ENCODE assay signal across 10 mouse cellular contexts in the genomic region with DNA sequence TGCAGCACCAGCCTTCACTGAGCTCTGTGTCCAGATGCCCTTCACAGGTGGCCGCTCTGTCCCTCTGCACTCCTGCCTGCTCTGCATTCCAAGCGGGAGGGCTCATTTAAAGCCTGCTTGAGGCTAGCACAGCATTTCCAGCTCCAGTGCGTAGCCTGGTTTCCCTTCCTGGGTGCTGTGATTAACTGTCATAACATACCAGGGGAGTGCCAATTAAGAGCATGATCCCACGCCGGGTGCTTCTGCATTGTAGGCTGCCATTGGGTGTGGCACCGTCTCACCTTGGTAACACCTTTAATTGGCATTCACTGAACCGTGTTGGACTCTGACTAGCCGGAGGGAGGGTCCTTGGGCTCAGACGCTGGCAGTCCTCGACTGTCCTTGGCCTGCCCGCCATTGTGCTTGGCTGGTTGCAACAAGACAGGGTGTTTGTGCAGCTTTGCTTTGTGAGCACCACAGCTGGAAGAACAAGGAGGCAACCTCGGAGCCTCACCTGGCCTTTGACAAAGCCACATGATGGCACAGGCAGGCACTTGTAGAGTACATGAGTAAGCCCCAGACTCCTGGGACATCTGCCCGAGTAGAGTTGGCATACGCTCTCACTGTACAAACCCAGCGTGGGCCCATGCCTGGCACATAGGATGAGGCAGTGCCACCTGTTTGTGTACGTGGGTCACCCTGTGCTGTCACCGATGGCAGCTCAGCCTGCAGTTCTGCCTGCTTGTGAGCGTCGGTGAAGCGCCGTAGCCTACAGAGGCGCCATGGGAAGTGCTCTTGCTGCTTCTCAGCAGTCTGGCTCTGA. TPM values are rescaled to one million over a fixed set of nuclear protein-coding genes. Genes with fewer than 3 reads are reported as not detected.
DNase-seq lines count a peak whose midpoint lies in the region; ATAC-seq and TF ChIP-seq lines count a peak whose summit lies in the region.
"Had no signal": no experiment of that assay in that cellular context is flagged by ENCODE, and none has a peak within 500 bp of the region (broad histone marks: within the 10 kb centered on the region; RNA-seq: fewer than 3 reads in every experiment).

No protein-coding gene starts in this region.

- peak overlapping the region; percentile 14; the same call in 1 of the 2 replicates for H3K9ac ChIP-seq in kidney, embryonic 16.5 days (replicated peaks; ENCODE audit: low read length)
- H3K9ac ChIP-seq in stomach, embryonic 14.5 days (replicated peaks; ENCODE audit: low read depth, low read length), result no peak overlapping the region

- no peak overlapping the region for H3K4me2 ChIP-seq in kidney, embryonic 16.5 days (replicated peaks; ENCODE audit: low read depth, low read length)
- H3K4me2 ChIP-seq in stomach, embryonic 14.5 days (replicated peaks; ENCODE audit: low read depth, low read length), result no peak overlapping the region

- no peaks in the 10 kb centered on the region for H3K27me3 ChIP-seq in kidney, embryonic 16.5 days (ENCODE audit: insufficient read depth, low read length)
- no peaks in the 10 kb centered on the region for H3K27me3 ChIP-seq in stomach, embryonic 14.5 days (ENCODE audit: control insufficient read depth, insufficient read depth, low read length)

- intact Hi-C loops in gastrocnemius, adult 2 months (cut with DNase I), result no loop called here
- intact Hi-C loops in gastrocnemius, postnatal 36 days (cut with DNase I), result no loop called here

- ATAC-seq in kidney, embryonic 16.5 days (ENCODE audit: low FRiP score, low TSS enrichment), result peak; percentile 79
- ATAC-seq in stomach, embryonic 14.5 days (ENCODE audit: insufficient number of reproducible peaks, insufficient read depth, low FRiP score, low read depth), result no peak
- ATAC-seq in granulocyte monocyte progenitor cell, adult 5-6 weeks (replicated peaks; ENCODE audit: poor library complexity, severe bottlenecking), result no peak

- no peaks in the 10 kb centered on the region for H3K36me3 ChIP-seq in kidney, embryonic 16.5 days (ENCODE audit: insufficient read depth, low read length)
- H3K36me3 ChIP-seq in stomach, embryonic 14.5 days (ENCODE audit: control insufficient read depth, insufficient read depth, low read length), result 0 out of 2 replicates have a peak, but pooled peaks cover 3% of the 10 kb centered on the region

- DNase-seq in gastrocnemius, adult 2 months, result no peak
- DNase-seq in gastrocnemius, postnatal 36 days, result no peak
- DNase-seq in right cerebral cortex, postnatal 10 days (ENCODE audit: low spot score in 2 of 2), result peak; percentile 61 to 63
- no peak for DNase-seq in right cerebral cortex, postnatal 4 days
- DNase-seq in adrenal gland, adult (ENCODE audit: inconsistent age in 2 of 2, low spot score in 1 of 2), result no peak
- DNase-seq: B cell, adult 2 months had no signal

- WGBS in kidney, embryonic 16.5 days, result 67% methylated on average over 22 of the region's 22 CpGs
- 83% methylated on average over 22 of the region's 22 CpGs for WGBS in stomach, embryonic 14.5 days

- no peak overlapping the region for H3K4me3 ChIP-seq in gastrocnemius, adult 2 months
- H3K4me3 ChIP-seq in kidney, embryonic 16.5 days (ENCODE audit: low read length), result no peak overlapping the region
- no peak overlapping the region for H3K4me3 ChIP-seq in stomach, embryonic 14.5 days (ENCODE audit: low read depth, low read length)

- H3K27ac ChIP-seq in gastrocnemius, adult 2 months, result peak overlapping the region; percentile 76
- peak overlapping the region; percentile 91 for H3K27ac ChIP-seq in kidney, embryonic 16.5 days (ENCODE audit: low read length)
- peak overlapping the region; percentile 61; the same call in 1 of the 2 replicates for H3K27ac ChIP-seq in stomach, embryonic 14.5 days (ENCODE audit: low read length)
- H3K27ac ChIP-seq: macrophage had no signal

- no peaks in the 10 kb centered on the region for H3K9me3 ChIP-seq in kidney, embryonic 16.5 days (ENCODE audit: low read length)
- H3K9me3 ChIP-seq in stomach, embryonic 14.5 days (ENCODE audit: control insufficient read depth, low read depth, low read length), result no peaks in the 10 kb centered on the region

- TF ChIP-seq CTCF in gastrocnemius, adult 2 months (IDR thresholded peaks at IDR 0.05), result no peak

- peaks cover 63% of the 10 kb centered on the region for H3K4me1 ChIP-seq in kidney, embryonic 16.5 days (ENCODE audit: insufficient read depth, low read length)
- peaks cover 60% of the 10 kb centered on the region for H3K4me1 ChIP-seq in stomach, embryonic 14.5 days (ENCODE audit: control insufficient read depth, insufficient read depth, low read length)

RNA-seq across cellular contexts. Expression of a gene that starts 57.4 kb away (rescaled TPM):
- not detected for total RNA-seq in gastrocnemius, adult 2 months (2021)
- not detected for total RNA-seq in gastrocnemius, postnatal 36 days (2021)
- 6.4 and 7.6 TPM in 2 replicates for polyA plus RNA-seq in kidney, embryonic 16.5 days (2015; fragmentation: Nextera tagmentation; extraction: Ambion mirVana)
- polyA plus RNA-seq in stomach, embryonic 14.5 days (2014; fragmentation: Nextera tagmentation; extraction: Ambion mirVana), result 2.3 and 2.9 TPM in 2 replicates
- total RNA-seq in granulocyte monocyte progenitor cell, adult 5-6 weeks (2014; fragmentation: Nextera tagmentation), result 0.60 TPM in 1 of 2 replicates, not detected in the other
- 2.1 and 2.4 TPM in 2 replicates for total RNA-seq in granulocyte monocyte progenitor cell, adult 5-6 weeks (2017)
- polyA plus RNA-seq: macrophage had no signal

Comparison
In these comparisons a context has a peak if more than half of its experiments do, and no peak if none do; other contexts are left out.
1. DNase-seq: peak in right cerebral cortex, postnatal 10 days (2 of 2); none in gastrocnemius, adult 2 months (single experiment), gastrocnemius, postnatal 36 days (0 of 2), right cerebral cortex, postnatal 4 days (single experiment) and adrenal gland, adult (0 of 2).
2. Peak in every context shown above with its lines, with median percentiles within 50 percentile points of each other: H3K27ac ChIP-seq.